Mouse (Mus musculus) liver, adult 2 months (tissue): ENCODE results near the gene Cabin1.

ENCODE experiments used
- CTCF ChIP-seq: fragments of 200-500 bp; IDR thresholded peaks from 2 replicates; pipeline ENCODE4 v1.5.1; 2011; ENCODE audit warnings: low read depth, low read length, control low read depth
- POLR2A ChIP-seq: fragments of 200-500 bp; IDR thresholded peaks from 2 replicates; pipeline ENCODE4 v1.6.1; 2011; ENCODE audit warnings: low read length, control low read depth; ENCODE audit not compliant: insufficient read depth; ENCODE audit errors: extremely low read depth

DNA sequence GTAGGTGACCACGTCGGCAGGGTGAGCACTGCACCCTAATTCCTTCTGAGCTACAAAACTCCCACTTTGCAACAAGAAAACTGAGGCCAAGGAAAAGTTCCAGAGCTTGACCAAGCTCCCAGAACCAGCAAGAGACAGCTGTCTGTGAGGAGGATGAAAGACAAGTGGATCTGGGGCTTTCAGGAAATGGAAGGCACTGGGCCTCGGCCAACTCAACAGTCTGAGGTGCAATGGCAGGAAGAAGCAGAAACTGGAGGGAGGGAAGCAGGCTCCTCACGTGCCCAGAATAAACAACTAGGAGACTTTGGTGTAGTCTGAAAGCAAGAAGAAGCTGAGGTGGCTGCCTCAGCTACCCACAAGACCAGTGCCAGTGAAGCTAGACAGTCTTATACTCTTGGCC is 77.4 kb downstream of the Cabin1 start:
- no peak for TF ChIP-seq POLR2A
- no peak for TF ChIP-seq CTCF
